Mouse (Mus musculus) kidney, postnatal 0 days (tissue): Measurements from ENCODE around the gene Spata5. TPM values are rescaled to one million over a fixed set of nuclear protein-coding genes. Genes with fewer than 3 reads are reported as not detected.

Experiments
- ATAC-seq: fragments of 200-750 bp; cut with Nextera tagmentation; replicated peaks from 2 replicates; pipeline ENCODE4 v1.8.0; 2017; ENCODE audit warnings: low read depth, moderate number of reproducible peaks, moderate TSS enrichment, moderate library complexity; ENCODE audit not compliant: low FRiP score
- DNase-seq: peaks from one replicate; pipeline ENCODE4 v3.0.0-alpha.2; 2016; ENCODE audit warnings: low spot score
- H3K27ac ChIP-seq: fragments of 300-500 bp; sonication (generic); 2 replicates; pipeline ENCODE4 v1.5.1; 2014; ENCODE audit warnings: mild to moderate bottlenecking
- H3K27me3 ChIP-seq: fragments of 300-500 bp; sonication (generic); 2 replicates; pipeline ENCODE4 v1.6.1; 2014; ENCODE audit warnings: low read length, mixed read lengths; ENCODE audit not compliant: insufficient read depth
- H3K36me3 ChIP-seq: fragments of 300-500 bp; sonication (generic); 2 replicates; pipeline ENCODE4 v1.6.1; 2014; ENCODE audit warnings: low read length, mixed read lengths; ENCODE audit not compliant: insufficient read depth
- H3K4me1 ChIP-seq: fragments of 300-500 bp; sonication (generic); replicated peaks from 2 replicates; pipeline ENCODE4 v1.6.1; 2014; ENCODE audit warnings: antibody characterized with exemption, low read length, mixed read lengths; ENCODE audit not compliant: insufficient read depth
- H3K4me2 ChIP-seq: fragments of 300-500 bp; sonication (generic); 2 replicates; pipeline ENCODE4 v1.6.1; 2014; ENCODE audit warnings: mild to moderate bottlenecking, low read length, moderate library complexity, mixed read lengths
- H3K4me3 ChIP-seq: fragments of 300-500 bp; sonication (generic); replicated peaks from 2 replicates; pipeline ENCODE4 v1.5.1; 2014; ENCODE audit warnings: low read depth, low read length
- H3K9ac ChIP-seq: fragments of 300-500 bp; sonication (generic); 2 replicates; pipeline ENCODE4 v1.6.1; 2014; ENCODE audit warnings: low read depth, low read length
- H3K9me3 ChIP-seq: fragments of 300-500 bp; sonication (generic); replicated peaks from 2 replicates; pipeline ENCODE4 v1.6.1; 2016; ENCODE audit warnings: low read length, inconsistent platforms, mixed read lengths
- CTCF ChIP-seq: IDR thresholded peaks from 2 replicates; pipeline ENCODE4 v1.5.1; 2016; ENCODE audit warnings: antibody characterized with exemption, low read depth, mild to moderate bottlenecking, moderate library complexity
- WGBS: fragments of 180-500 bp; shearing (Covaris S2); extraction: QIAGEN DNeasy Blood & Tissue Kit; methylation state at CpG from one replicate; pipeline ENCODE4 v1.1.7; 2014; 5-methylcytosine and 5-hydroxymethylcytosine counted together
- polyA plus RNA-seq: library from polyadenylated mRNA; unstranded; fragments of >200 nt; fragmentation: Nextera tagmentation; extraction: Ambion mirVana; gene quantifications from 2 replicates; pipeline ENCODE4 v1.2.1, GENCODE M21; 2015

The Spata5 gene
- polyA plus RNA-seq, 1 experiment from 2014 or later, result 44.8 TPM

- Histone ChIP-seq H3K4me2 (no peak overlapping the region), H3K9ac (no peak overlapping the region), H3K4me1 (no peaks in the 10 kb centered on the region), H3K4me3 (no peak overlapping the region), H3K9me3 (no peaks in the 10 kb centered on the region), H3K36me3 (peaks cover 2% of the 10 kb centered on the region; the same call in 1 of the 2 replicates), H3K27ac (no peak overlapping the region), H3K27me3 (no peaks in the 10 kb centered on the region)
- ATAC-seq (no peak), DNase-seq (peak; percentile 60)
- WGBS, result 57% methylated on average over 2 of the region's 2 CpGs
- TF ChIP-seq CTCF, result no peak
These were observed 23.7 kb downstream of the Spata5 start for GRCm38 (mm10) chr3:37443409-37443808.

- DNase-seq (no peak), ATAC-seq (no peak)
- Histone ChIP-seq H3K4me3 (no peak overlapping the region), H3K27ac (no peak overlapping the region), H3K36me3 (peaks cover 7% of the 10 kb centered on the region), H3K9ac (no peak overlapping the region), H3K4me1 (no peaks in the 10 kb centered on the region), H3K27me3 (no peaks in the 10 kb centered on the region), H3K9me3 (no peaks in the 10 kb centered on the region), H3K4me2 (no peak overlapping the region)
- WGBS, result 93% methylated on average over 1 of the region's 1 CpGs
- TF ChIP-seq CTCF, result no peak
These were observed 36.3 kb downstream of the Spata5 start for GRCm38 (mm10) chr3:37455992-37456391.

GRCm38 (mm10) chr3:37468170-37468569, 48.5 kb downstream of the Spata5 start:
- DNase-seq (peak; percentile 75), ATAC-seq (no peak)
- H3K9me3 ChIP-seq, result no peaks in the 10 kb centered on the region
- no peak overlapping the region for H3K27ac ChIP-seq
- no peaks in the 10 kb centered on the region for H3K27me3 ChIP-seq
- 90% methylated on average over 2 of the region's 2 CpGs for WGBS
- H3K36me3 ChIP-seq, result no peaks in the 10 kb centered on the region
- no peak overlapping the region for H3K4me3 ChIP-seq
- TF ChIP-seq CTCF, result peak; percentile 82
- H3K9ac ChIP-seq, result no peak overlapping the region
- no peak overlapping the region for H3K4me2 ChIP-seq
- H3K4me1 ChIP-seq, result no peaks in the 10 kb centered on the region

- Histone ChIP-seq H3K9ac (no peak overlapping the region), H3K9me3 (no peaks in the 10 kb centered on the region), H3K36me3 (no peaks in the 10 kb centered on the region), H3K4me2 (no peak overlapping the region), H3K4me1 (no peaks in the 10 kb centered on the region), H3K27ac (no peak overlapping the region), H3K4me3 (no peak overlapping the region), H3K27me3 (no peaks in the 10 kb centered on the region)
- TF ChIP-seq CTCF, result no peak
- 88% methylated on average over 4 of the region's 4 CpGs for WGBS
- DNase-seq, result no peak
- ATAC-seq, result no peak
These were observed 49.7 kb downstream of the Spata5 start for GRCm38 (mm10) chr3:37469353-37469752.

GRCm38 (mm10) chr3:37470867-37471266, 51.2 kb downstream of the Spata5 start:
- WGBS, result 59% methylated on average over 2 of the region's 2 CpGs
- ATAC-seq, result peak; percentile 68
- DNase-seq, result peak; percentile 37
- Histone ChIP-seq H3K4me2 (no peak overlapping the region), H3K27ac (no peak overlapping the region), H3K4me1 (no peaks in the 10 kb centered on the region), H3K9ac (no peak overlapping the region), H3K4me3 (no peak overlapping the region), H3K27me3 (no peaks in the 10 kb centered on the region), H3K36me3 (no peaks in the 10 kb centered on the region), H3K9me3 (no peaks in the 10 kb centered on the region)
- no peak for TF ChIP-seq CTCF

GRCm38 (mm10) chr3:37472461-37472860, 52.8 kb downstream of the Spata5 start:
- H3K36me3 ChIP-seq, result no peaks in the 10 kb centered on the region
- H3K9ac ChIP-seq, result no peak overlapping the region
- H3K9me3 ChIP-seq, result no peaks in the 10 kb centered on the region
- no peak overlapping the region for H3K4me3 ChIP-seq
- DNase-seq (peak; percentile 77), ATAC-seq (no peak)
- H3K4me2 ChIP-seq, result no peak overlapping the region
- H3K4me1 ChIP-seq, result no peaks in the 10 kb centered on the region
- no peaks in the 10 kb centered on the region for H3K27me3 ChIP-seq
- TF ChIP-seq CTCF, result peak; percentile 72
- no peak overlapping the region for H3K27ac ChIP-seq

GRCm38 (mm10) chr3:37476485-37476884, 56.8 kb downstream of the Spata5 start:
- Histone ChIP-seq H3K9ac (no peak overlapping the region), H3K4me3 (no peak overlapping the region), H3K36me3 (peaks cover 4% of the 10 kb centered on the region; the same call in 1 of the 2 replicates), H3K4me2 (no peak overlapping the region), H3K4me1 (no peaks in the 10 kb centered on the region), H3K27me3 (no peaks in the 10 kb centered on the region), H3K27ac (no peak overlapping the region), H3K9me3 (no peaks in the 10 kb centered on the region)
- ATAC-seq, result no peak
- no peak for TF ChIP-seq CTCF
- no peak for DNase-seq
- 14% methylated on average over 1 of the region's 1 CpGs for WGBS
